Mouse (Mus musculus): ENCODE data around the gene Pfdn4.

- TF ChIP-seq TAL1 (IDR thresholded peaks at IDR 0.05; ENCODE audit: low read length) (no peak), CTCF (IDR thresholded peaks at IDR 0.05 in 2 of 3, conservative IDR thresholded peaks at IDR 0.05 in 1 of 3; ENCODE audit: control insufficient read depth in 1 of 3, insufficient read depth in 1 of 3, low read depth in 2 of 3, low read length in 3 of 3, poor library complexity in 1 of 3, severe bottlenecking in 1 of 3) (no peak), POLR2A (IDR thresholded peaks at IDR 0.05; ENCODE audit: control insufficient read depth in 1 of 2, insufficient read depth in 1 of 2, low read depth in 1 of 2, low read length in 2 of 2, poor library complexity in 1 of 2) (no peak), GABPA (IDR thresholded peaks at IDR 0.05; ENCODE audit: low read depth, low read length) (no peak), POLR2AphosphoS2 (IDR thresholded peaks at IDR 0.05; ENCODE audit: low read length) (no peak), POLR2AphosphoS5 (IDR thresholded peaks at IDR 0.05; ENCODE audit: borderline replicate concordance, low read depth, low read length) (no peak), EP300 (IDR thresholded peaks at IDR 0.05; ENCODE audit: low read depth in 1 of 2, low read length in 2 of 2) (no peak), RAD21 (IDR thresholded peaks at IDR 0.05; ENCODE audit: low read depth, low read length) (no peak), ZC3H11A (IDR thresholded peaks at IDR 0.05; ENCODE audit: low read depth, low read length) (no peak), CHD1 (IDR thresholded peaks at IDR 0.05; ENCODE audit: low read depth, low read length) (no peak), TBP (IDR thresholded peaks at IDR 0.05; ENCODE audit: low read depth, low read length) (no peak), MEF2A (IDR thresholded peaks at IDR 0.05; ENCODE audit: extremely low read depth, insufficient replicate concordance, low read depth, low read length, poor library complexity, severe bottlenecking) (no peak), ELF1 (IDR thresholded peaks at IDR 0.05; ENCODE audit: low read depth, low read length) (no peak), MAX (IDR thresholded peaks at IDR 0.05; ENCODE audit: low read length) (no peak)
Measured at GRCm38 (mm10) chr2:170496154-170496930, at the start of gene Pfdn4.

All from MEL (cell line).